Mouse (Mus musculus) frontal cortex, postnatal 36 days (tissue): ENCODE data around the gene Tspan9.
A peak's percentile ranks its signal among the peaks of the same experiment; 100 is the strongest.

ENCODE experiments used
- DNase-seq, 2 experiments: peaks; one replicate each; pipeline ENCODE4 v3.0.0; 2022; ENCODE audit warnings: low spot score in 2 of 2

The Tspan9 gene

GRCm38 (mm10) chr6:128133679-128134191 lies 9.7 kb downstream of the Tspan9 start:
- no peak for DNase-seq

GRCm38 (mm10) chr6:128132581-128132980 lies 10.8 kb downstream of the Tspan9 start:
- no peak for DNase-seq

DNA sequence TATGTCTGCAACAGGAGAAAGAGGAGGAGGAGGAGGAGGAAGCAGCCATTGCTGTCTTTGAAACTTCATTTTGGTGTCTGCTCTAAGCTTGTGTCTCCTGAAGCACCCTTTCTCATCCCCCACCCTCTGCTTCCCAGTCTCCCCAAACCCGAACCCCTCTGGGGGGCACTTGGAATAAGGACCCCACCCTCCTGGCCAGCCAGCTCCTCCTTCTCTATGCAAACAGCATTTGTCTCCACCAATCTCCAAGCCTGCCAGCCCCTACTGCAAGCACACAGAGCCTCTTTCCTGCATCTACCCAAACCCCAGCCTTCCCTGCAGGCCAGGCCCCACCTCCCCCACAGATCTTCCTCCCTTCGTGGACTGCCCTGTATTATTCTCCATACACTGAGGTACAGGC lies 12.0 kb downstream of the Tspan9 start:
- DNase-seq: no peak

DNA sequence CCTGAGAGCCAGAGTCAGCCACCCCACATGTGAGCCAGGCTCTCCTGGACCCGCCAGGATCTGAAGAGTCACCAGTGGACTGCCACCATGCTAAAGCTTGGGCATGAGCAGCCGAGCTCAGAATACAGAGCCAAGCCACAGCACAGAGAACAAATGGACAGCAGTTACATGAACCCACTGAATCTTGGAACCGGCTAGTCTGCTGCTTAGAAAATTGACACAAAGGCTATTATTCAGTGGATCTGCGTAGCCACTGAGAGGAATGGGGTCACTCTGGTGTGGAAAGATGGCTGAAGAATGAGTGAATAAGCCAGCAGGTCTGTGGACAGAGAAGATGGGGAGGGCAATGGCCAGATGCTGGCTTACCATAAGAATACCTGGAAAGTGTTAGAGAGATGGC lies 12.7 kb downstream of the Tspan9 start:
- no peak for DNase-seq

- no peak for DNase-seq
These were observed 14.0 kb downstream of the Tspan9 start for GRCm38 (mm10) chr6:128129382-128129781.

DNA sequence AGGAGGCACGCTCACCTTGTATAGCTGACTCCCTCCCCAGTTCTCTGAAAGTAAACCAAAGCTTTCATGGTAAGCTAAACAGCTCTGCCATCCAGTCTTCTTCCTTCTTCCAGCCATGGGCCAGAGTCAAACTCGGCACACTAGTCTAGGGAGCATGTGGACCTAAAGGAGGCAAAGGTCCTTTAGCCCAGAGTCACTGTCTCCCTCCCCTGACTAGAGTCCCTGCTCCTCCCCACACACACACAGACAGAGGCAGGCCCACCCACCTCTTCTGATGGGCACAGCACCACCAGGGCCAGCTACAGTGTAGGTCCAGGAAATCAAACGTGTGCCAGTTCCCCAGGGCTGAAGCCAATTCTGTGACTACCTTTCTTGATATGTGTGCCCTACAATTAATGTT lies 16.1 kb downstream of the Tspan9 start:
- no peak for DNase-seq

GRCm38 (mm10) chr6:128126876-128127275 lies 16.5 kb downstream of the Tspan9 start:
- no peak for DNase-seq

DNA sequence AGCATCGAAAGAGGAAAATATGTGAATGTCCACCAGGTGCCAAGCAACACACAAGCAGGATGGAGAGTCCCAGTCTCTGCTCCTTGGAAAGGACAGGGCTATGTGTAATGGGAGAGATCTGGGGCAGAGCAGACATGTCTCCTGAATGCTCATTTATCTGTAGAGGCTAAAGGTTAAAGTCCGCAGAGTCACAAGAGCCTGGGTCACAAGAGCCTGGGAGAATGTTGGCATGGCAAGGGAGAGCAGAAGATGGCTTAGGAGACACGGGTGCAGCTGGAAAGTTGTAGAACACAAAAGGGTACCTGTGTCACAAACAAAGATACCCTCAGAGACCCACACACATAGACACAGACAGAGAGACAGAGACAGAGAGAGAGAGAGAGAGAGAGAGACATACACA lies 17.9 kb downstream of the Tspan9 start:
- DNase-seq: no peak

DNA sequence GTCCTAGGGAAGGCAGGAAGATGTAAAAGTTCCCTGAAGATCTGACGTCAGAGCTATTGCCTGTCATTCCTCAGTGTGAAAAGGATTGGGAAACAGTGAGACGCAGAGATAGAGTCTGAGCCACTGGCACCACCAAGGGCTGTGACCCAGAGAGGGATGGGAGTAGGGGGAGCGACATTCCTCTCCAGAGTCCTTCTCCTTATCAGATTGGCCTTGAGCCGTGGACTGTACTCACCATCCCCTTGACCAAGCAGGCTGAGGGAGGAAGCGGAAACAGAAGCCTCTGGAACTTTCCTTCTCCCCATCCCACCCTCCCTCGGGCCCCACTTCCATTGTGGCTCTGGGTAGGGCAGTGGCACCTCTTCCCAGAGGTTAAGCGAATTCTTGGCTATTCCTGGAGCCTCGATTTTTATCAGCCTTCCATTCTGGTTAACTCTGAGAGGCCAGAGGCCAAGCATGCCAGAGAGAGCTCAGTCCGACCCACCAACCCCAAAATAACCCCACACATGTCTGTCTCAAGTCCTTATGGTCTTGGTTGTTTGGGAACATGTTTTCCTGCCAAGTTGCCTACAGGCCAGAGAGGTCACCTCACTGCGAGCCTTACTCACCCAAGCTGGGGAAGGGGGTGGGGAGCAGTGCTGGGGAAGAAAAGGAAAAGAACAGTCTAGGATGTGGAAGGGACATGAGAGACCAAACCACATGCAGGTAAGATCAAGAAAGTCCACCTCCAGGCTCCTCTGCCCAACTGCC lies 19.0 kb downstream of the Tspan9 start:
- DNase-seq: no peak

DNA sequence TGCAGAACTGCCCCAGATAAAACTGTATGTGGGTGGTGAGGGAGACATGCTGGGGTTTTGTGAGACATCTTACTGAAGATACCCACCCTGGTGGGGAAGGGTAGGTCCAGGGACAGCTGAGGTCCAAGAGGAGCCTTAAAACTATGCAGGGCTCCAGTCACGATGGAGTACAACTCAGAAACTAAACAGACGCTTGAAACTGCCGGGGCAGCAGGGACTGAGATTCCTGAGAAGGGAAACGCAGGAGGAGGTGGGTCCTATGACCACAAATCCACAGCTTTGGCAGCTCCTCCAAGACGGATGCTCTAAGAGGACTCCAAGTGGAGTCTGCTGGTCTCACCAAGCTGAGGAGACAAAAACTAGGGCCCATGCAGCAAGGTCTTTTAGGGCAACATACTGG lies 21.3 kb downstream of the Tspan9 start:
- no peak for DNase-seq

- DNase-seq: peak in 1 of 2 experiments; percentile 40
These were observed 21.7 kb downstream of the Tspan9 start for GRCm38 (mm10) chr6:128121691-128122090.

GRCm38 (mm10) chr6:128120806-128121205 lies 22.6 kb downstream of the Tspan9 start:
- no peak for DNase-seq

- no peak for DNase-seq
These were observed 24.6 kb downstream of the Tspan9 start for GRCm38 (mm10) chr6:128118670-128119230.

GRCm38 (mm10) chr6:128116836-128117542 lies 26.4 kb downstream of the Tspan9 start:
- no peak for DNase-seq

DNA sequence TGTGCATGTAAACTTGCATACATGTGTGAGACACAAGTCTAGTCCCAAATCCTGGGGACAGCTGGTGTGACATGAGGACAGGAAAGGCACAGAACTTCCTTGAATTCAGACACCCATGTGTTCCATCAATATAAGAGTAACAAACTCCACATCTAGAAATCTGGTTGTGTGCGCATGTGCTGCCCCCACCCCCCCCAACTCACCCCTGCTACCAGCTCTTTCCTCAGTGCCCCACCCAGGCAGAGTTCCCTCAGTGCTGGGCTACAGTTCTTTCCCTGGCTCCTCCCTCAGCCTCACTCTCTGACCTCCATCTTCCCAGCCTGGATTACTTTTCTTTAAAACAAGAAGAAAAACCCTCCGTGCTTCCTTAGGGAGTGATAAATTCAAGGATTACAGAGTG lies 27.1 kb downstream of the Tspan9 start:
- DNase-seq: no peak

GRCm38 (mm10) chr6:128115121-128115520 lies 28.3 kb downstream of the Tspan9 start:
- no peak for DNase-seq

DNA sequence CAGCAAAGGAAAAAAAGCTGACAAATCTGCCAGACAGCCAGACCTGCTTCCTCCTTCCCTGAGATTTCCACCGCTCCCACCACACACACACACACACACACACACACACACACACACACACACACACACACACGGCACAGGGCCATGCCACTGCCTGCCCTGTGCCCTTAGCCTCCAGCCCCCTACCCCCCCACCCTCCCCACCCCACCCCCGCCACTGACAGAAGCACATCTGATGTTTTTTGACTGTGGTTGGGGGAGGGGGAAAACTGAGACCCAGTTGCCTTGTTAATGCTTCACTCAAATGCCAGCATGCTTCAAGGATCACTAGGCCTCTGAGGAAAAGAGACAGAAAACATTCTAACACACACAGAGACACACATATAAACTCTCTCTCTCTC lies 30.8 kb downstream of the Tspan9 start:
- DNase-seq: no peak

DNA sequence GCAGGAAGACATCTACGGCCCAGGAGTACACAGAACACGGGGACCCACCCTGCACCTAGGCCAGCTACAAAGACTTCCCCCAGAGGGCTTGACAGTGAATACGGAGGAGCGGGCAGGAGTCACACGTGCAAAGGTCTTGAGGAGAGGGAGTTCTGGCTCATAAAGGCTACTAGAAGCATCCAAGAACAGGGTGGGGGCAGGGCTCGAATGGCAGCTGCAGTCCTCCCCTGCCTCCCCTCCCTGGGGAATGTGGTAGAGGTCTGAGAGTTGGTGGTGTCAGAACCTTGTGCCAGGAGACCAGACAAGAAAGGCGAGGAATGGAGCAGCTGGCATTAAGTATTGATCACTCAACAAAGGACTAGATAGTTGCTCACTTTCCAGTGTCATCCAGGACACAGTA lies 31.6 kb downstream of the Tspan9 start:
- DNase-seq: no peak

- no peak for DNase-seq
These were observed 34.9 kb downstream of the Tspan9 start for GRCm38 (mm10) chr6:128108324-128109035.

DNA sequence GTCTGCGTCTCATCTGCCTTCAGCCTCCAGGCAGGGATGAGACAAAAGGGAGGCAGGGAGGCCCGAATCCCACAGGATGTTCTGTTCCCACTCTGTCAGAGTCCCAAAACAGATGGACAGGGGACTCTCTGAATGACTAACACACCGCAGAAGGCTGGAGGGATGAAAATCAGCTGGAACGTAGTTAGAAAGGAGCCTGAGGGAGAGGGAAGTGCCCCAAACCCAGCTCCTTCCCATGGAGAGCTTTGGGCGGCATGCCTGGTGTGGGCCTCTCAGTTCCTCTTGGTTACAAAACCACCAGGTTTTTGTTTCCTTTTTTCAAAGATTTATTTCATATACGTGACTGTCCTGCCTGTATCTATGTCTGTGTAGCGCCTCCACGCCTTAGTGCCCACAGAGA lies 35.7 kb downstream of the Tspan9 start:
- no peak for DNase-seq

GRCm38 (mm10) chr6:128106154-128106553 lies 37.2 kb downstream of the Tspan9 start:
- no peak for DNase-seq

- no peak for DNase-seq
These were observed 38.6 kb downstream of the Tspan9 start for GRCm38 (mm10) chr6:128104712-128105324.
